Mouse (Mus musculus): Measurements from ENCODE around the gene Rab11fip5.

Rab11fip5 gene

DNA sequence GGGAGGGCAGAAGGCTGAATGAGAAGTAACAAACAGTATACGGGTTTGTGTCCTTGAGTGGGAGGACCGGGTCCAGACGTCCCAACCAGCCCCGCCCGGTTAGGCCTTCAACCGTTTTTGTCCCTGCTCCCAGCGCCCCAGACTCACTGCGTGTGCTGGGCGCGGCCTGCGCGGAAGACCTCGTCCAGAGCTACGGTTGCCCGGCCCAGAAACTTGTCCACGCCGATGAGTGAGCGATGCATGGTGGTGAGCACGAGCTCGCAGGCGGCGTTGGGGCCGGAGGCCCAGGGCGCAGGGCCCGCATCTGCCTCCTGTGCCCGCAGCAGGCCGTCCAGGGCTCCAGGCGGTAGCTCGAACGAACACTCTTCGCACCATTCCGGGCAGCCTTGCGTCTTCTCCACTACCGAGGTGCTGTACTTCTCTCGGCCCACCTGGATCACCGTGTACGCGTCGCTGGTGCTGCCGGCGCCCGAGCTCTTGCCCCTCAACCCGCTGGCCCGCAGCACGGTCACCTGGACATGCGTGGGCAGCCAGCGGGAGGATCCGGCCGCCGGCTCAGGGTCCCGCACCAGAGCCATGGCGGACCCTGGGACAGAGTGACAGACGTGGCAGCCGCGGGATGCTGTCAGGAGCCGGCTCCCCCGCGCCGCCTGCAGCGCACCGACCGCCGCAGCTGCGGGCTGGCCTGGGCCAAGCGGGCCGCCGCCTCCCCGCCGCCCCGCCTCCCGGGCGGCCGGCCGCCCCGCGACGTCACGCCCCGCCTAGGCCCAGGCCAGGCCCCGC, at the start of gene Rab11fip5:
Rab11fip5 (minus strand) TSS at position 684 of the 783 bp plus-strand sequence.
- DNase-seq (ENCODE audit: low spot score in 2 of 2), result no peak

DNA sequence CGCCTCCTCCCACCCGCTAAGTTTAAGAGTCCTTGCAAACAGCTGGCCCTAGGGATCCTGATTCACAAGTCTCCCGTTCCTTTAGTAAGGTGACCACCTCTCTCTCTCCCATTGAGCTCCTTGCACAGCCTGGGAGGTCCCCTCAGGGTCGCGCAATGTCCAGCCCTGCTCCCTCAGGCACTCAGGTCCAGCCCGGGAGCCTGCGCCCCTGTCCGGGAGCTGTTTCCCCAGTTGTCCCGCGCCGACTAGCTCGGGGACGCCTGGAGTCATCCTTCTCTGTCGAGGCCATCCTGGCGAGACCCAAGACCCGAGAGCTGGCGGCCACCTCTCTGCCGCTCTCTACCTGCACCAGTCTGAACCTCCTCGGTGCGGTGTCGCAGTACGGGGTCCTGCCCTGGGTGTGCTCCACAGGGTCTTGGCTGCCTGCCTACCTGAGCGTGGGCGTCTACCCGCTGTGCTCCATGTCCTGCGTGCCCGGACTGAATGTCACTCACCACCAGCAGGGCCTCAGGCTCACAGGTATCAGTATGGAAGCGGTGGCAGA, 49.5 kb upstream of the Rab11fip5 start, which contains the start of gene Noto:
Noto (plus strand) TSS at position 51 of the 544 bp plus-strand sequence.
- DNase-seq (ENCODE audit: low spot score in 2 of 2), result no peak

DNA sequence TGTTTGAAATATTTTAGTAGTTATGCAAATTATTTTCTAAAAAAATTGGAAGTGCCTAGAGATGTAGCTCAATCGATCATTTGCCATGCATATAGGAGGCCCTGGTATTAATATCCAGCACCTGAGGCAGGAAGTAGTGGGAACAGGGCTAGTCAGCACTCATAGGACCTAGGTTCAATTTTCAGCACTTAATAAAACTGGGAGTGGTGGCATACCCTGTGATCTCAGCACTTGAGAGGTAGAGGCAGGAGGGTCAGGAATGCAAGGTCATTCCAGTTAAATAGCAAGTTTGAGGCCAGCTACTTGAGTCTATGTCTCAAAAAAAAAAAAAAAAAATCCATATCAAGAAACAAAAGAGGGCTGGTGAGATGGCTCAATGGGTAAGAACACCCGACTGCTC, 44.7 kb upstream of the Rab11fip5 start:
- no peak for DNase-seq (ENCODE audit: low spot score in 2 of 2)

DNA sequence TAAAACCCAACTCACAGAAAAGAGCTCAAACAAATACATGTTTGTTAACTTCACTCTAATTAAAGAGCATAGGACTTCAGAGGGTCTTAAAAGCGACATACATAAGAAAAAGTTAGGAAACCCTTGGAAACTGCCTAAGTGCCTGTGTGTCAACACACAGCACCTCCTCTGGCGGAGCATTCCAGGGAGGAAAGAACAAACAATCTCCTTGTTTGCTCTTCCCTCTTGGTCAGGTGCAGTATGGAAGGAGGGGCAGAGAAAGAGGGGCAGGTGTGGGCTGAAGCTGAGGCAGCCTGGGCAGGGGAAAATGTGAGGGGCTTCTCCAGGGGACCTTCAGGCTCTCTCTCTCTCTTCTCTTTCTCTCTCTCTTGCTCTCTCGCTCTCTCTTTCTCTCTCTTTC, 41.4 kb upstream of the Rab11fip5 start:
- no peak for DNase-seq (ENCODE audit: low spot score in 2 of 2)

DNA sequence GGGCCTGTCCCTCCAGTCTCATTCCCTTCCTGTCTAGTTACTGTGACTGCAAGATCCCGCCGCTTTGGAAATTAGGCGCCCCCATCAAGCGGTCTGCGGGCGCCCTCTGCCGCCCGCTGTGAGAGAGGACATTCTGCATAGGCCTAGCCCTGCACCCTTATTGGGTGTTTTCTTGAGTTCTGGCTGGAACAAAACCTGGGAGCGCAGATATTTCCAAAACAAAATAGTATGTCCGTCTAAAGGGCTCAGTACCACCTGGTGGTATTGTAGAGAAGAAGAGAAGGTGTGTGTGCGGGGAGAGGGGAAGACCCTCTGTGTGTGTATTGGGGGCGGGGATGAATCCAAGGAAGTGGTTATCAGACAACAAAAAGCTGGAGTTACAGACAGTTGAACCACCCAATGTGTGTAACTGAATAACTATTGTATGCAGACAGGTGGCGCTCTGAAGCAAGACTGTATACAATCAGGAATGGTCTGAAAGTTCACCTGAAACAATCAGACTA, 36.4 kb upstream of the Rab11fip5 start:
- peak in 1 of 2 experiments; percentile 7 for DNase-seq (ENCODE audit: low spot score in 2 of 2)

DNA sequence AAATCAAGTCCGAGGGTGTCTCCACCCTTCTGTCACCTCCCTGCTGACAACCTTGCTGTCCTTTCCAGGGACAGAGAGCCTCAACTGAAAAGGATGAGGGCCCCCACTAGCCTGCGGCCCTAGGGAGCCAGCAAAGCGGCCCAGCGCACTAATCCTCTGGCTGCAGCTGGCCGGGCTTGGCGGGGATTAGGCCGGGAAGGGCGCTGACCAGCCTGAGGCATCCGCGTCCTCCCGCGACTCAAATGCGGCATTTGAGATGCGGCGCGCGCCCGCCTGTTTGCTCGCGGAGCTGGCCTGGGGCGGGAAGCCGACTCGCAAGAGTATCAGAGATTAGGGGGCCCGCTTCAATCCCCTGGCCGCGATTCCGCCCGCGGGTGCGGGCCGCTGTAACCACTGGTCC, 34.6 kb upstream of the Rab11fip5 start:
- DNase-seq (ENCODE audit: low spot score in 2 of 2), result no peak

DNA sequence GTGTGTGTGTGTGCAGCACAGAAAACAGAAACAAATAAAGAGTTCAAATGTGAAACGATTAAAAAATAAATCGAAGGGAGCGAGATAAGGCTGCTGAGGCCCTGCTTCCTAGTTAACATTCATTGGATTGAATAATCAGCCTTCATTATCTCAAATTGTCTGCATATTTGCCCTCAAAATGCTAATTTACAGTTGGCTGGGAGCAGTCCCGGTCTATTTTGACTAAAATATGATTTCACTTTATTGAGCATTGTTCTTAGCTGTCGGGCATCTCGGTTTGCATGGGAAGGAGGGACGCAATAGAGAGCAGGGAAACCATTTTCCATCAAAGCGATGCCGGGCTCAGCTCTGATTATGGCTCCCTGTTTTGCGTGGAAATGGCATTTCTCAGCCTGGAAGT, 28.6 kb upstream of the Rab11fip5 start:
- DNase-seq (ENCODE audit: low spot score in 2 of 2), result no peak

DNA sequence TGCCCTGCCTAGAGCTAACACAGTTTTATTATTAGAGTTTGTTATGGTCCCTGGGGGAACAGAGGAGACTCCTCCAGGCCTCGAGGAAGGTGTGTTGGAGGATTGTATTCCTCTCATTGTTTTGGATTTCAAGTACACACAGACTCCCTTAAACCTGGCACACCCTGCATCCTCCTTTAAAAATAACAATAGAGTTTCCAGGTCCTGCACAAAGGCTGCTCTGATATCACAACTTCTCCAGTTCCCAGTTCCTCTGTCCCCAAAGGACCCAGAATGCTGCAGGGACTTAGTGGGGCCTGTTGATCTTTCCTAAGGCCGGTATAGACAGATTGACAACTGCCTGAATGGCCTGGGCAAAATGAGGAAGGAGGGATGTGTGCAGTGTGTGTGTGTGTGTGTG, 28.2 kb upstream of the Rab11fip5 start:
- no peak for DNase-seq (ENCODE audit: low spot score in 2 of 2)

DNA sequence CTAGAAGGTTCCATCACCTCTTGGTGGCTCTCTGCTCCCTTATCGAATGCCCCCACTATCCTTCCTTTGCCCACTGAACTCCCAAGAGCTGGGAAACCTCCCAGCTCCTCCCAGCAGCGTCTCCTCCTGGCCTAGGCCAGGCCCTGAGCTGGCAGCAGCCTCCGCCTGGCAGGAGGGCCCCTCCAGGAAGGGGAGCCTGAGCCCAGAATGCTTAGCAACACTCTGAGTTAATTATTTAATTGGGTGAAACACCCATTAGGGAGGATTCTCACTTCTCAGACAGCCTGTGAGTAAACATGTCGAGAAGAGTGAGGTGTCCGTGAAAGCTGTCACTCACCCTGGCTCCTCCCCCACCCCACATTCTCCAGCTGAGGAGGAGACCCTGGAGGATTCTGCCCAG, 25.3 kb upstream of the Rab11fip5 start:
- DNase-seq (ENCODE audit: low spot score in 2 of 2), result no peak

DNA sequence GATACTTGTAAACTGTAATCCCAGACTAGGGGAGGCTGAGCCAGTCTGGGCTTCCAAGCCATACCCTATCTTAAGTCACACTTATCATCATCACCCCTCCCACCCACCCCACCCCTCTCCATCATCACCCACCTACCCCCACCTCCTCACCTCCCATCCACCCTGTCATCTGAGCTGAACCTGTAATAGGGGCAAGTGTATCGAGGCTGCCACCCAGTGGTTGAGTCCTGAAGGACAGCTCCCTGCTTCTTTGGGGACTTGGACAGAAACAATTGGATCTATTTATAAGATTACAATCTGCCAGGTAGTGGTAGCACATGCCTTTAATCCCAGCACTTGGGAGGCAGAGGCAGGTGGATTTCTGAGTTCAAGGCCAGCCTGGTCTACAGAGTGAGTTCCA, 22.7 kb upstream of the Rab11fip5 start:
- peak in 1 of 2 experiments; percentile 17 for DNase-seq (ENCODE audit: low spot score in 2 of 2)

DNA sequence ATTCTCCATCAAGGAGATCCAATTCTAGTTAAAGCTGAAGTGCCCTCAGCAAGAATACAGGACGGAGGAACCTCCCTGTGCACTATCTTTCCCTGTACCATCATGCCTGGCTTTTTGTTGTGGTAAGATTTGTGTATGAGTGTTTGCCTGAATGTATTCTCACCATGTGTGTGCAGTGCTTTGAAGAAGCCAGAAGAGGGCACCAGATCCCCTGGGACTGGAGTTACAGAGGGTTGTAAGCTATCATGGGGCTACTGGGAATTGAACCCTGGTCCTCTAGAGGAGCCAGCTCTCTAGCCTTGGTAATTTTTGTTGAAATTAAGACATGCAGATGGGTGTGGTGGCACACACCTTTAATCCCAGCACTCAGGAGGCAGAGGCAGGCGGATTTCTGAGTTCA, 20.9 kb upstream of the Rab11fip5 start:
- DNase-seq (ENCODE audit: low spot score in 2 of 2), result no peak

DNA sequence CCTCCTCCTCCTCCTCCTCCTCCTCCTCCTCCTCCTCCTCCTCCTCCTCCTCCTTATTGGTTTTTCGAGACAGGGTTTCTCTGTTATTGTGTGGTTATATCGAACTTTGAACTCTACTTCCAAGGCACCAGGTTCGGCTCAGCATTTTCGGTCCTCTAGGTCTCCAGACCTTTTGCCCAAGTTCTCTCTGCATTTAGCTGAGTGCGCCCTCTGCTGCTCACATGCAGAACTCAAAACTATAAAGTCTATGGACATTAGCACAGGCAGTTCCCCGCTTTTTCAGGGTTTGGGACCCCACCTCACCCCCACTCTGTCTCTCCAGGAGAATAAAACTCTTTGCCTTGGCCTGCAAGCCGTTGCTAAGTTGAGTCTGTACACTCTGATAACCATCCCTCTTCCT, 17.4 kb upstream of the Rab11fip5 start:
- DNase-seq (ENCODE audit: low spot score in 2 of 2), result peak; percentile 31 to 48

DNA sequence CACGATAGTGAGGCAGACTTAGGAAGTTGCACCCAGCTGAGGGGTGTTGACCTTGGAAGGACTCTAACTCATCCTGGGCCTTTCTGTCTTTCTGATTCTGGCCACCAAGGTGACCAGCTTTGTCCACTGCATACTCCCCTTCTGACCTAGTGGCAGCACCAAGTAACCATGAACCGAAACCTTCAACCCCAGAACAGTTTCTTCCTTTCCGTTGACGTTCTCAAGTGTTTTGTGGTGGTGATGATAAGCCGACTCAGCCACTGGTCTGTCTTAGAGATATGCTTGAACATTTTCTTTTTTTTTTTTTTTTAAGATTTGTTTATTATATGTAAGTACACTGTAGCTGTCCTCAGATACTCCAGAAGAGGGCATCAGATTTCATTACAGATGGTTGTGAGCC, 14.2 kb upstream of the Rab11fip5 start:
- no peak for DNase-seq (ENCODE audit: low spot score in 2 of 2)

DNA sequence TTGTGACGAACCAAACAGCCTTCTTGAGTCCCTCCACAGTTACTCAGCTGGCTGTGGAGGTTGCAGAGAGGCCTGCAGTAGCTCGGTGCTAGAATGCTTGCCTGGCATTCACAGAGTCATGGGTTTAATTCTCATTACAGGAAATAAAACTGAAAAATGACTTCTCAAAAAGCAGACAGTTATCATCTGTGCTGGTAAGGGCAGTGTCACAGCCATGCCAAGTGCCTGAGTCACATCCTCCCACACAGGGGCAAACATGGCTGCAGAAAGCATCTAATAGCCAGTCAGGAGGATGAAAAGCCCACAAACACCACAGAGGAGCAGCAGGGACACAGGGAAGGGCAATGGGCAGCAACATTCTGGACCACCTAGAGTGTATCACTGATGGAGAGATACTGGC, 8.4 kb upstream of the Rab11fip5 start:
- no peak for DNase-seq (ENCODE audit: low spot score in 2 of 2)

DNA sequence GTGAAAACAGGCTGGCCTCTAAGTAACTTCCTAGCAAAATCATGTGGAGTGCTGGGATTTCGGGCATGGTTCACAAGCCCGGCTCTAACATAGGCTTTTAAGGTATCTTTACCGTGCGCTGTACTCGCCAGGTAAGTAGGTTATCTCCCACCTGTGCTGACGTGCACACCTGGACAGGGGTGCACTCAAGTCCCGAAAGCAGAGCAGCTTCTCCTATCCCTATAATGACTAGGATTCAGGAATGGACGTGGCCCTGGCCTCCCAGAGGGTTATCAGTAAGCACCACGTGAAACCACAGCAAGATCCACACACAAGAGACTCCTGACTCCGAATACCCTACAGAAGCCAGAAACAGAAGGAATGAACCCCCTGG, 7.2 kb upstream of the Rab11fip5 start:
- DNase-seq (ENCODE audit: low spot score in 2 of 2), result no peak

DNA sequence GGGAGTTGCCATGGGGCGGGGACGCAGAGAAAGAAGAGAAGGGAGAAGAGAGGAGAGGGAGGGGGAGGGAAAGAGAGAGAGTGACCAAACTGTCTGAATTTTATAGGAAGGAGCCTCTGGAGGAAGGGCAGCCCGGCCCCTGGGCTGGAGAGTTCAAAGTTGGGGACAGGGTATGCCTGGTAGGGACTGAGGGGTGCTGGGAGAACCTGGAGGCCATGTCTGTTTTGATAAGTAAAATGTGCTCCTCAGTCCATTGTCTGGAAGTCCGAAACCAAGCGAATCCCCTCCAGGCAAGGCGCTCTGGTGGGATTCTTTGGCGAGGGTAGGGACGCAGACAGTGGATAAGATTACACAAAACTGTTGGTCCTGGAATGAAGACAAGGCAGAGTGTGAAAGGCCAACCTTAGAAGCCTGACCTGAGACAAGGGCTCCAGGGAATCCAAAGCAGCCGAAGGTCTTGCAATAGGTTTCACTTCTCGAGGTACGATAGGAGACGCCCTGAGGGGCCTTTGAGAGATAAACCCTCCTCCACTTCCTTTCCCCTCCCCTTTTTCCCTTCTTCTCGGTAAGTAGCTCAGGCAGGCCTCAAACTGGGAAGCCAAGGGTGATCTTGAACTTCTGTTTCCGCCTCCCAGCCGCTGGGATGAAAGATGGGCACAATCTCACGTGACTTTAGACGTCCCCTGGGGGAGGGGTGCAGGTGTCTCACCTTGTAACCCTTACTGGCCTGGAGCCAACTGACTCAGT, 6.6 kb upstream of the Rab11fip5 start:
- DNase-seq (ENCODE audit: low spot score in 2 of 2), result peak in 1 of 2 experiments; percentile 11

DNA sequence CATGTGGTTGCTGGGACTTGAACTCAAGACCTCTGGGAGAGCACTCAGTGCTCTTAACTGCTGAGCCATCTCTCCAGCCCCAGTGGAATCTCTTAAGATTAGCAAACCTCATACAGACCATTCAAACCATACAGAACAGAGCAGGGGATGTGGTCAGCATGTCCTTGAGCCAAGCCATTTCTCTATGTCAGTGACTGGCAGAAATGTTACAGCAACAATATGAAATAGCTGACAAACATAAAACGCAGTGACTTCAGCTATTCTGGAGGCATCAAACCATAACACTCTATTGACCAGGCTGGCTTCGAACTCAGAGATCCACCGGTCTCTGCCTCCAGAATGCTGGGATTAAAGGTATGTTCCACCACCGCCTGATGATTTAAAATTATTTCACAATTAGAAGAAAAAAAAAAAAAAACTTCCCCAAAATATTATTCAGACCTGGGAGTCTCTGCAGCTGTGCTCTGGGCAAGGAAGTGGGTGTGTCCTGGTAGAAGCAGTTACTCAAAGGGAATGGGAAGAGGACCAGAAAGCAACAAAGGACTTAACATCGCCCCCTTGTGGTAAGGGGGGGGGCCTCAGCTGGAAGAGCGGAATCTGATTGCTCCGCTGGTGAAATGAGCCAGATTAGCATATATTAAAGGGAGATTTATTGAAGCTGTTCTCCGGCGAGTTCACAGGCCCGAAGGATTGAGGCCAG, 5.9 kb upstream of the Rab11fip5 start:
- peak; percentile 47 to 66 for DNase-seq (ENCODE audit: low spot score in 2 of 2)

DNA sequence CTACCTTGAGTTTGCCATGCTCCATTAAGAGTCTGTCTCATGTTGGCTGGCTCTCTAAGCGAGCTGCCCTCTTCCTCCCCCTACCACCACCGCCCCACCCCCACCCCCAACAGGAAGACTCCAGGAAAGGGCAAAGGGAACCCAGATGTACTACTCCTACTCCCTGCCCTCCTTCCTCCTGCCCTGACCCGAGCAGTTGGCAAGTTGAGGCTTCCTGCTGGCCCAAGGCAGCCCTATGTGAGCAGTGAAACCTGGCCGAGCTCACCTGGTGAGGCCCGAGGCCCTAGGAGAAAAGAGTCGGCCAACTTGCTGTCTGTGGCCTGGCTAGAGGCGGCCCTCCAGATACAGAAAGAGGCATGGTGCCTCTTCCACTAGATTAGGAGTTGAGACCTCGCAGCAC, 4.2 kb upstream of the Rab11fip5 start:
- DNase-seq (ENCODE audit: low spot score in 2 of 2), result no peak

DNA sequence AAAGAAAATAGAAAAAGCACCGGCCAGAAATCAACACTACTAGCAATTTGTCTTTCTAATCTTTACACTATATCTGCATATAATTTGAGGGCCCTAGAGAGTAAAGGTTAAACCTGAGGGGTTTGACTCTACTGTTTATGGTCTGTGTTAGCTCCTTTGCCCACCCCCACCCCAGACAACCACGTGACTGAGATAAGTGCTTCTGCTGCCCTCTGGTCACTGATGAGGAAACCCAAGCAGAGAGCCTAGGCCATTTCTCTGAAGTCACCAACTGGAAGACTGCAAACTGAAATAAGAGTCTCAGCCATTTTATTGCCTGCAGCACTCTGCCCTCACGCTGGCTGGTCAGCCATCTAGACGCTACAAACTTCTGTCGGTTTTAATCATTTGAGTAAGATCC, 3.4 kb upstream of the Rab11fip5 start:
- no peak for DNase-seq (ENCODE audit: low spot score in 2 of 2)

DNA sequence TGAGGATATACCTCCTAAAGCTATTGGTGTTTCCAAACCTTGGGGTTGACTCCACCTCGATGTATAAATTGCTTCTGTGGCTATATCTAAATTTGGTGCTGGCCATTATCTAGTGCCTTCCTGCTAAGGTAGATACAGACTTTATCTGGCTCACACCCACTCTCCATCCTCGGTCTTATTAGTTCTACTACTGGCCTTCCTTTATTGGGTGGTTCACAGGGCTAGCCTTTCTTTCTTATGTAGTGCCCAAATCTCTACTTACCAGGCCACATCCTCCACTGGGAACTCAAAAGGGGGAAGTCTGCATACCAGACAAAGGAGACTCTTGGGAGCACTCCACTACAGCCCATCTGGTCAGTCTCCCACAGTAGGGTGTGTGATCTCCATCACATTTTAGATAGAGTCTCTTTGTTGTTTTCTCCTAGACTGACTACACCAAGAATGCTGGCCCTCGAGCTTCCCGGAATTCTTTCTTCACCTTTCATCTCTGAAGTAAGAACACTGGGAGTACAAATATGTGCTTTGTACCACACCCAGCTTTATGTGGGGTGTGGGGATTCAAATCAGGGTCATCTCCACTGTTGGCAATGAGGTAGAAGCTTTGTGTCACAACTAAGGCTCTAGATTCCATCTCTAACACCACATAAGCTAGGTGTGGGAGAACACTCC, 2.8 kb upstream of the Rab11fip5 start:
- no peak for DNase-seq (ENCODE audit: low spot score in 2 of 2)

DNA sequence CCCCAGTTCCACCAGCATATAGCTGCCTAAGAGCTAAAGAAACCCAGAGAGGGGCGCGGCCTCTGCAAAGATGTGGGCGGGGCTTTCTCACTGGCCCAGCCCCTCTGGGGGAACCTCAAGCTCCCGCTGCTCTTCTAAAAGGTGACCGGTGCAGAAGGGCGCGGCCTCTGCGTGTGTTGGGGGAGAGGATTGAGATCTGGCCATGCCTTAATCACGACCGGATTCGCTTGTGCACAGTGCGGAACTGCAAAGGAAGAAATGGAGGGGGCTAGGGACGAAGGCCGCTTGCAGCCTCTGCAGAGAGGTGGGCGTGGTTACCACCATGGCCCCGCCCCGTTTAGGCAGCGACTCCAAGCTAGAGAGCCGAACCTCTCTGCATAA, 290 bp upstream of the Rab11fip5 start:
- DNase-seq (ENCODE audit: low spot score in 2 of 2), result peak; percentile 95 to 96
